Mouse (Mus musculus): Measurements from ENCODE around the gene Gm20431. TPM values are rescaled to one million over a fixed set of nuclear protein-coding genes. Genes with fewer than 3 reads are reported as not detected.
A peak's percentile ranks its signal among the peaks of the same experiment; 100 is the strongest.

Gene Gm20431
- polyA plus RNA-seq, 1 experiment from 2014 or later, result 2.4 TPM

DNA sequence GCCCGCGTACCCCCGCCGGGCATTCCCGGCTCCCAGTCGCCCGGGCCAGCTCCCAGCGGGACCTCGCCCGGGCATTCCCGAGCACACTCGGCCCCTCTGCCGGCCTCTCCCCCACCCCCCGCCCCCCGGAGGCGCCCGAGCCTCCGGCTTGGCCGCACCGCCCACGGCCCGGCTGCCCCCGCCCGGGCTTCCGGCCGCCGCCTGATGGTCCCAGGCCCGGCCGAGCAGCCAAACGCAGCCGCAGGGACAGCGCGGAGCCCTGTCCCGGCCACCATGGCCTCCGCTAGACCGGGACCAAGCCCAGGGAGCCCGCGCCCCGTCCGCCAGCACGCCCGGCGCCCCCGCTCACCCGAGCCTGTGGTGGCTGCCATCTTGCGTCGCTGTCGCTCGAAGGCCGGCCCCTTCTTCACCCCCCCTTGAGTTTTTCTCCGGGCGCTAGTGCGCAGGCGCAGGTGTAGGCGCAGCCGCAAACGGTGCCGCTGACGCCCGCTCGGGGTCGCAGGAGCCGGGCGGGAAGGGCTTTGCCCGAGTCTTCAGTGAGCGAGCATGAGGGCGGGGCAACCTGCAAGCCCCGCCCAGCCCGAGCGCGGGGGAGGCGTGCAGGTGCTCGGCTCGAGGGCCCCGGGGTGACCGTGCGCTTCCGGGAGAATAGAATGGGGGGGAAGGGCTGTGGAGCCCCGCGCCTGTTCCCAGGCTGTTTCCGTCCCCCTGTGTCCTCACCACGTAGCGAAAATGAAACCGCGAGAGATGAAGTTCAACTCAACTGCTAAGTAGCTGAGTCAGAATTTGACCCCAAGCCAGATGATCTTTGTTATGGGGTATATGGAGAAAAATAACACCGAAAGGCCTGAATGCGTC is 29.5 kb downstream of the Gm20431 start, which contains the start of gene Ube2v1:
Gene Ube2v1 (minus strand): TSS at position 505 of the 858 bp plus-strand sequence.
- WGBS, result 1% methylated on average over 86 of the region's 87 CpGs
- Histone ChIP-seq H3K27me3 (ENCODE audit: low read depth, poor library complexity, severe bottlenecking) (no peaks in the 10 kb centered on the region), H3K4me3 (peak within 1 kb of the TSS; percentile 99), H3K27ac (replicated peaks) (peak within 1 kb of the TSS; percentile 98), H3K9me3 (replicated peaks) (no peaks in the 10 kb centered on the region), H3K4me1 (peaks cover 79% of the 10 kb centered on the region), H3K36me3 (peaks cover 29% of the 10 kb centered on the region)
- peak; percentile 98 for DNase-seq (ENCODE audit: low spot score)

DNA sequence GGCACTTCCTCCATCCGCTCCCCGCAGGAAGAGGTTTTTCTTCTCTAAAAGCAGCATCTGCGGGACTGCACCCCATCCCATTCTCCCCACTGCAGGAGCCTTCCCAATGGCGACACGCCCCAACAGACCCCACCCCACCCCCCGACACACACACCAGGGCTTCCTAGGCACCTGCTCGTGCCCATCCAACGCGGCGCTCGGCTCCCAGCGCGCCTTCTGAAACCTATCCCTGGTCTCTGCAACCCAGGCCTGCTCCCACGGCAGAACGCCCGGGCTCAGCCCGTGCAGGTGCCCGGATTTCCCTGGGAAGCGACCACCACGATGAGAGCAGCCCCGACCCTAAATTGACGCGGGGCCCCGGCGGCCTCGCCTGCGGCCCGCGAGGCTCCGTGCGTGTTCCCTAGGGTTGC is 30.1 kb downstream of the Gm20431 start:
- Histone ChIP-seq H3K4me1 (peaks cover 81% of the 10 kb centered on the region), H3K9me3 (replicated peaks) (no peaks in the 10 kb centered on the region), H3K27me3 (ENCODE audit: low read depth, poor library complexity, severe bottlenecking) (no peaks in the 10 kb centered on the region), H3K27ac (replicated peaks) (peak overlapping the region; percentile 98), H3K36me3 (peaks cover 31% of the 10 kb centered on the region), H3K4me3 (peak overlapping the region; percentile 99)
- no peak for DNase-seq (ENCODE audit: low spot score)
- WGBS, result under 1% methylated on average over 31 of the region's 31 CpGs

DNA sequence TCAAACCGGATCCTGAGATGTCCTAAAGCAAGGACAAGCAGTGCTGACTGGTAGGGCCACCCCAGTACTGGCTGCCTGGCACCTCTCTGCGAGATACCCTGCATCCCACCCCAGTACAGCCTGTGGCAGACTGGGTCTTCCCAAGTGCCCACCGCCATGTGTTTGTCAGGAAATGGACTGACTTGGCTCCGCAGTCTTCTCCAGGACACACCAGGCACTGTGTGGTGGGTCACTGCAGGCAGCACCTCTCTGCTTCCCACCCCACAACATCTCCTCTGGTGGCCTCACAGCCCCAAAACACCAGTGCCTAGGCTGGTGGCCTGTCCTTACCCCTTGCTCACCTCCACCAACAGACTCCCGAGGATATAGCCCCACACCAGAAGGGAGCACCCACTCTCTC is 30.9 kb downstream of the Gm20431 start:
- H3K4me3 ChIP-seq, result peak overlapping the region; percentile 99
- no peaks in the 10 kb centered on the region for H3K9me3 ChIP-seq (replicated peaks)
- peak overlapping the region; percentile 98 for H3K27ac ChIP-seq (replicated peaks)
- H3K36me3 ChIP-seq, result peaks cover 38% of the 10 kb centered on the region
- 86% methylated on average over 5 of the region's 5 CpGs for WGBS
- H3K4me1 ChIP-seq, result peaks cover 83% of the 10 kb centered on the region
- DNase-seq (ENCODE audit: low spot score), result no peak
- H3K27me3 ChIP-seq (ENCODE audit: low read depth, poor library complexity, severe bottlenecking), result no peaks in the 10 kb centered on the region

GRCm38 (mm10) chr2:167629665-167630209 is 31.6 kb downstream of the Gm20431 start:
- peak overlapping the region; percentile 98 for H3K27ac ChIP-seq (replicated peaks)
- no peaks in the 10 kb centered on the region for H3K27me3 ChIP-seq (ENCODE audit: low read depth, poor library complexity, severe bottlenecking)
- DNase-seq (ENCODE audit: low spot score), result no peak
- WGBS, result 84% methylated on average over 11 of the region's 11 CpGs
- no peaks in the 10 kb centered on the region for H3K9me3 ChIP-seq (replicated peaks)
- H3K4me1 ChIP-seq, result peaks cover 82% of the 10 kb centered on the region
- peak overlapping the region; percentile 99 for H3K4me3 ChIP-seq
- peaks cover 43% of the 10 kb centered on the region for H3K36me3 ChIP-seq

DNA sequence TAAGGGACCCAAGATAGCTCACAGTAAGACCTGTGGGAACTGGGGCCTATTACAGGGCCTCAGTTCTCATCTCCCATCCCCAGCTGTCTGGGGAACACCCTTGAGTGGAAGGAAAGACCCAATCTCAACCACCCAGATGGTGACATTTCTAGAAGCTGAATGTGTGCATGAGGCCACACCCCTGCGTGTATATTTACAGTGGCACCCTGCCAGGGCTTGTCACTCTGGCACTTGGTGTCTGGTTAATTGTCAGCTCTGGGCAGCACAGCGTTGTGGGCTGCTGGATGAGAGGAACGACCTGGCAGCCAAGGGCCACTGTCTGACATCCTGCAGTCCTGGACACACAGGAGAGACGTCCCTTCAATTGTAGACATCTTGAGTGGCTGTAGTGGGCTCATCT is 32.4 kb downstream of the Gm20431 start:
- H3K4me1 ChIP-seq, result peaks cover 73% of the 10 kb centered on the region
- no peaks in the 10 kb centered on the region for H3K27me3 ChIP-seq (ENCODE audit: low read depth, poor library complexity, severe bottlenecking)
- DNase-seq (ENCODE audit: low spot score), result no peak
- 0 out of 2 replicates have a peak overlapping the region, but pooled peaks have one; percentile 98 for H3K27ac ChIP-seq (replicated peaks)
- no peak overlapping the region for H3K4me3 ChIP-seq
- H3K36me3 ChIP-seq, result peaks cover 44% of the 10 kb centered on the region
- 81% methylated on average over 4 of the region's 4 CpGs for WGBS
- H3K9me3 ChIP-seq (replicated peaks), result no peaks in the 10 kb centered on the region

DNA sequence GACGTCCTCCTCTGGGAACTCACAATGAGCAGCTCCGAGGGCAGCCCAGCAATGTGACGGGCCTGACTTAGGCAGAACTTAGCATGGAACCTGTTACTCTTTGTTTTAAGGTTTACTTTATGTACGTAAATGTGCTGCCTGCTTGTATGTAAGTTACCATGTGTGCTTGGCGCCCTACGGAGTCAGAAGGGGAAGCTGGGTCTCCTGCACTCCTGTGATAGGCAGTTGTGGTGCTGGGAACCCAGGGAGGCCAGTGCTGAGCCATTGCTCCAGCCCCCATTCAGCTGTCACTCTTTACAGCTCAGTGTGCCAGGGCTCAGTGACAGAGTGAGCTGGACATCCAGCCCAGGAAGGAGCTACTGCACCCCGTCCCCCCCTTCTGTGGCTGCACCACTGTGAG is 34.3 kb downstream of the Gm20431 start:
- peaks cover 49% of the 10 kb centered on the region for H3K36me3 ChIP-seq
- 90% methylated on average over 7 of the region's 7 CpGs for WGBS

GRCm38 (mm10) chr2:167625670-167626069 is 35.6 kb downstream of the Gm20431 start:
- H3K4me3 ChIP-seq, result no peak overlapping the region
- peaks cover 55% of the 10 kb centered on the region for H3K36me3 ChIP-seq
- 62% methylated on average over 2 of the region's 2 CpGs for WGBS
- H3K4me1 ChIP-seq, result peaks cover 62% of the 10 kb centered on the region
- no peaks in the 10 kb centered on the region for H3K27me3 ChIP-seq (ENCODE audit: low read depth, poor library complexity, severe bottlenecking)
- H3K27ac ChIP-seq (replicated peaks), result no peak overlapping the region
- DNase-seq (ENCODE audit: low spot score), result no peak
- no peaks in the 10 kb centered on the region for H3K9me3 ChIP-seq (replicated peaks)

More for the DNA sequence above, 34.3 kb downstream of the Gm20431 start:
- no peak overlapping the region for H3K27ac ChIP-seq (replicated peaks)
- H3K4me3 ChIP-seq, result no peak overlapping the region
- H3K9me3 ChIP-seq (replicated peaks), result no peaks in the 10 kb centered on the region
- H3K27me3 ChIP-seq (ENCODE audit: low read depth, poor library complexity, severe bottlenecking), result no peaks in the 10 kb centered on the region
- no peak for DNase-seq (ENCODE audit: low spot score)
- H3K4me1 ChIP-seq, result peaks cover 61% of the 10 kb centered on the region

DNA sequence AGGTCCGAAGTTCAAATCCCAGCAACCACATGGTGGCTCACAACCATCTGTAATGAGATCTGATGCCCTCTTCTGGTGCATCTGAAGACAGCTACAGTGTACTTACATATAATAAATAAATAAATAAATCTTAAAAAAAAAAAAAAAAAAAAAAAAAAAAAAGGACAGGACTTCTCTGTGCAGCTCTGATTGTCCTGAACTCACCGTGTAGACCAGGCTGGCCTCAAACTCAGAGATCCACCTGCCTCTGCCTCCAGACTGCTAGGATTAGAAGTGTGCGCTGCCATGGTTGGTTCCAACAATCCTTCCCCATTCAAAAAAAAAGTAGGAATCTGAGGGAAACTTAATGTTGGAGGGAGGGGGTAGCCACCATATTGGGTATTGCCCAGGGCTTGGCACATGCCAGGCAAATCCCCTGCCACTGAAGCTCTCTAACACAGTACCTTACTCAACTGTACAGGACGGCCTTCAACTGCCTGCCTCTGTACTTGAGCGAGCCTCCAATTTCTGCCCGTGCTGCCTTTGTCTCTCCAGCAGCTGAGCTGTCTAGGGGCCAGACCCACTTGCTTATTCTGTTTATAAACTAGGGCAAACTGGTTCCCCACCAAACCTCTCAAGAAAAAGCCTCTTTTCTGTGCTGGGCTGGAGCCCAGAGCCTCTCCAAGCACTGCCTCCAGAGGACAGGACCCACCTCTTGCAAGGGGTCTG is 36.8 kb downstream of the Gm20431 start:
- peaks cover 50% of the 10 kb centered on the region for H3K4me1 ChIP-seq
- DNase-seq (ENCODE audit: low spot score), result no peak
- H3K27ac ChIP-seq (replicated peaks), result no peak overlapping the region
- 92% methylated on average over 5 of the region's 6 CpGs for WGBS
- H3K4me3 ChIP-seq, result no peak overlapping the region
- H3K9me3 ChIP-seq (replicated peaks), result no peaks in the 10 kb centered on the region
- peaks cover 56% of the 10 kb centered on the region for H3K36me3 ChIP-seq
- no peaks in the 10 kb centered on the region for H3K27me3 ChIP-seq (ENCODE audit: low read depth, poor library complexity, severe bottlenecking)

DNA sequence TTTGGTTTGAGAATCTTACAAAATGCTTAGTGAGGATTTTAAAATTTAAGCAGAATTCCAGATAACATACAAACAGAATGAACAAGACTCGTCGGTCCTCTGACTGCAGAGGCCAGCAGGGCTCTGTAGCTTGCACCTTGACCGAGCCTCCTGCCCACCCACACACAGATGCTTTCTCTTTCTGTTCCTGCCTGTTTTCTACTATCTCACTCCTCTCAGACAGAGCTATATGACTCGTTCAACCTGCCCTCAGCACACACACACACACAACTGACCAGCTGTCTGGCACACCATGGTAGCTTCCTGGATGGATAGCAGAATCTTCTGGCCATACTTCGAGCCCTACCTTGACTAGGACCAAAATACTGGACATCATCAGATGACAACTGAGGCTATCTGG is 38.3 kb downstream of the Gm20431 start:
- no peak overlapping the region for H3K27ac ChIP-seq (replicated peaks)
- H3K4me3 ChIP-seq, result no peak overlapping the region
- peaks cover 52% of the 10 kb centered on the region for H3K36me3 ChIP-seq
- H3K9me3 ChIP-seq (replicated peaks), result no peaks in the 10 kb centered on the region
- peaks cover 46% of the 10 kb centered on the region for H3K4me1 ChIP-seq
- WGBS, result 92% methylated on average over 5 of the region's 5 CpGs
- DNase-seq (ENCODE audit: low spot score), result no peak
- no peaks in the 10 kb centered on the region for H3K27me3 ChIP-seq (ENCODE audit: low read depth, poor library complexity, severe bottlenecking)

DNA sequence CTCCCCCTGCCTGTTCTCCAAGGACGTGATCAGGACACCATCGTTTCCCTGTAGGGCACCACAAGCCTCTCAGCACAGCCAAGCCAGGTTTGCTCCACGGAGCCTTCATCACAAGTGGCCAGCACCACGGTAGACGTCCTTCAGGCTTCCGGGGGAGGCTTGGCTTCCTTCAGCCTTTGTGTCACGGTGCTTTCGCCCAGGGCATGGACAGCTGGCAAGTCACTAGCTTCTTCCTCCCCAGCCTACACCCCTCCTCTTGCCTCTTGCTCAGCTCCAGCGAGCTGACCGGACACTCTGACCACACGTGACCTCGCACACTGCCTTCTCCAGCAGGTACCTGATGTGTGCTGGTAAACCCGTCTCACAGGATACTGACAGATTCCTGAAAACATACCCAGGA is 38.9 kb downstream of the Gm20431 start:
- Histone ChIP-seq H3K9me3 (replicated peaks) (no peaks in the 10 kb centered on the region), H3K4me3 (no peak overlapping the region), H3K27ac (replicated peaks) (no peak overlapping the region), H3K27me3 (ENCODE audit: low read depth, poor library complexity, severe bottlenecking) (no peaks in the 10 kb centered on the region), H3K4me1 (peaks cover 46% of the 10 kb centered on the region), H3K36me3 (peaks cover 52% of the 10 kb centered on the region)
- 91% methylated on average over 13 of the region's 13 CpGs for WGBS
- DNase-seq (ENCODE audit: low spot score), result no peak

DNA sequence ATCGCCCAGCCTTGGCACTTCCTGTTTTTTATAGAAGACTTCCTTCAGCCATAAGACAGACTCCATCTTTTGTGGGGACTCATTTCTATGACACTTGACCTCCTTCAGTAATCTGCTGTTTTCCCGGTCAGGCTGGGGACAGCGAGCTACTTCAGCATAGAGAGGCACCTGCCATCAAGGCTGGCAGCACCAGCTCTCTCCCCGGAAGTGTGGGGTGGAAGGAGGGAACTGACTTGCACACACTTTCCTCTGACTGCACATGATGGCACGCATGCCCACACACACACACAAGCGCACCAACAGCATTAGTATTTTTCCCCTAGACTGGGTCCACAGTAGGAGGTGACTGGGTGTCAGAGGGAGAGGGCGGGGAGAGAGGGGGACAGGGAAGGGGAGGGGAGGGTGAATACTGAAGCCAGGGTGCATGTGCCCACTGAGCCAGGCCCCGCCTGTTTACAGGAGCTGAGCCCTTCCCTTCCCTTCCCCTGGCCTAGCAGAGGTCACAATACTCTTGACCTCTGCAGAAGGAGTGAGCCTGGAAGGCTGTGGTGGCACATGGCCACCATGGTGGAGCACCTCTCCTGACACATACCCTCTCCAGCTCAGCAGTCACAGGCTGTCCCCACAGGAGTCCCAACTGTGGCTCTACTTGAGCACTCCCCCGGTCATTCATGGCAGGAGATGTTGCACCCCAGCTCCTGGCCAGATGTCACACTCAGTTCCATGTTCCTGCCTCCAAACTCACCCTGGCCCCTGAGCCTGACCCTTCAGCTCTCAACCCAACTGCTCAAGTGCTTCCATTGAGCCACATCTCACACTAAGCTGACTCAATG is 39.8 kb downstream of the Gm20431 start:
- no peak overlapping the region for H3K4me3 ChIP-seq
- DNase-seq (ENCODE audit: low spot score), result no peak
- peaks cover 53% of the 10 kb centered on the region for H3K36me3 ChIP-seq
- H3K4me1 ChIP-seq, result peaks cover 44% of the 10 kb centered on the region
- no peaks in the 10 kb centered on the region for H3K9me3 ChIP-seq (replicated peaks)
- H3K27ac ChIP-seq (replicated peaks), result 0 out of 2 replicates have a peak overlapping the region, but pooled peaks have one; percentile 28
- WGBS, result 79% methylated on average over 9 of the region's 9 CpGs
- no peaks in the 10 kb centered on the region for H3K27me3 ChIP-seq (ENCODE audit: low read depth, poor library complexity, severe bottlenecking)

GRCm38 (mm10) chr2:167617472-167617871 is 43.8 kb downstream of the Gm20431 start:
- Histone ChIP-seq H3K9me3 (replicated peaks) (peaks cover 11% of the 10 kb centered on the region; the same call in 1 of the 2 replicates), H3K4me3 (no peak overlapping the region), H3K36me3 (peaks cover 80% of the 10 kb centered on the region), H3K27ac (replicated peaks) (no peak overlapping the region), H3K4me1 (peaks cover 40% of the 10 kb centered on the region), H3K27me3 (ENCODE audit: low read depth, poor library complexity, severe bottlenecking) (no peaks in the 10 kb centered on the region)
- no peak for DNase-seq (ENCODE audit: low spot score)
- 74% methylated on average over 4 of the region's 4 CpGs for WGBS
